Mouse (Mus musculus): ENCODE measurements around the gene Olfr1417.

The Olfr1417 gene

DNA sequence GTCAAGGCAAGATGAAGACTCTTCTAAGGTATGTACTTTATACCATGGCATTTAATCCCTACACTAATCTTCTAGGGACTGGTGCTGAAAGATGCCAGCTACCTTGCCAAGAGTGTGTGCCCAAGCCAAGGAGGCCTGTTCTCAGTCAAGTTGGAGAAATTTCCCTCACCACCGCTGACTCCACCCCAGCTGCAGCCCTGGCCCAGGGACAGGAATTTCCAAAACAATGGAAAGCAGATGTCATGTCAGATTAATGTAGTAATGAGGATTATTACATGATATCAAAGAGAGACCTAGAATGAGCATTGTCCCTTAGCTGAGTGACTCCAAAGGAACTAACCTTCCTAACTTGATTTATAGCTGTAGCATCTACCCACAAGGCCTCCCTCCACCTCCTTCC lies 28.2 kb downstream of the Olfr1417 start:
- no peak for DNase-seq (ENCODE audit: low read depth, low spot score)

DNA sequence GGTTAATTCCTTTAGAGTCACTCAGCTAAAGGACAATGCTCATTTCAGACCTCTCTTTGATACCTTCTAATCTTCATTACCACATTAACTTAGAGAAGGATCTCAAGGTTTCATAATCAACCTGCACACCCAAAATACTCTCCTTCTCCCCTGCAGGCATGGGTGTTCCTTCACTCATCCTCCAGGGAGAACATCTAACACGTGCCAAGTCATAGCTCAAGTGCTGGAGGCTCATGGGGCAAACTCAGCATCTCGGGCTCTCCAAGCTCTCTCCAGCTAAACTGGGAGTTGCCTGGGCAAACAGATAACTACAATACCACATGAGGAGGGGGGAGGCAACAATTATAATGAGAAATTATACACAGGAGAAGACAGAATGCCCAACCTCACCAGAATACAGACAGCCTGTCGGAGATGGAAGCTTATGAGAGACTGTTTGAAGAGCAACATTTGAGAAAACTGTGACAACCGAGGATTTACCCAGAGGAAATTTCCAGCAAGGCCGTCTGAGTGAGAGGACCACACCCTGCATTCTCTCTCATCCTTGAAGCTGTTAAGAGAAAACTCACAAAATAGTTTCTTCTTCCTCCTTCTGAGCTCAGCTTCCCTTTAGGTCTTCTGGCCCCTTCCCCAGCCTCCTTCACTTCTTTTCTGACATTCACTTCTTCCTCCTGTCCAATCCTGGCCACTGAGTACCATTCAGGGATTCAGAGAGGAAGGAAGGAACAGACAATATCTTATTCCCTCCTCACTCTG lies 28.8 kb downstream of the Olfr1417 start:
- no peak for DNase-seq (ENCODE audit: low read depth, low spot score)

DNA sequence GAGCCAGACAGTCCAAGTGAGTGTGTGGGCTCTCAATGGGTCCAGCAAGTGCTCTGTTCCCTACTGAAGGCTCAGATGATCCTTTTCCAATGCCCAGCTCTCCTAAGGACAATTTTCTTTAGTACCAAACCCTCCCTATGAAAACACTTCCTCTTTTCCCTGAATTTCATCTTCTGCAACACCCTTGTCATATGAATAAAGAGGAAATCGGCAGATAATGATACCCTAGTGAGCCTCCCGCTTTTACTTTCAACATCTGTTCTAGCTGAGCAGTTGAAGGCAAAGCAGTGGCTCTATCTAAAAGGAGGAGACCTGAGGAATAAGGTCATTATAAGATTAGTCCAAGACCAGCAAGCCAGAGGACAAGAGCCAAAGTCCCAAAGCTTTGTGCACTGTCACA lies 30.6 kb downstream of the Olfr1417 start:
- no peak for DNase-seq (ENCODE audit: low read depth, low spot score)

DNA sequence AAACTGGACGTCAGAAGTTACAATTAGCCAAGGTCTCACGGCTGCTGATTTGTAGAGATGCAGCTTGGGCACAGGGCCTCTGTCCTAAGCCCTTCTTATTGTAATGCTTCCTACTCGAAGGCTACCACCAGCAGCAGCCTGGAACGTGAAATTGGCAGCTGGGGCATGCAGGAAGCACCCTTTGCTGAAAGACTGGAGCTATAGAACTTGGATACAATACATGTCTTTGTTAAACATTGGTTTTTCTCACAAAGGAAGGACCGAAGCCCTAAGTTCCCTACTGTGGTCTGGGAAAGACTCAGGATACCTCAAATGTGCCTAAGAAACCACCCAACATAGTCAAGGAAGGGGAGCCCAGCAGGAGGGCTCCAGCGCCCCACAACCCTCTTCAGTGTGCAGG lies 31.2 kb downstream of the Olfr1417 start:
- DNase-seq (ENCODE audit: low read depth, low spot score) = no peak

DNA sequence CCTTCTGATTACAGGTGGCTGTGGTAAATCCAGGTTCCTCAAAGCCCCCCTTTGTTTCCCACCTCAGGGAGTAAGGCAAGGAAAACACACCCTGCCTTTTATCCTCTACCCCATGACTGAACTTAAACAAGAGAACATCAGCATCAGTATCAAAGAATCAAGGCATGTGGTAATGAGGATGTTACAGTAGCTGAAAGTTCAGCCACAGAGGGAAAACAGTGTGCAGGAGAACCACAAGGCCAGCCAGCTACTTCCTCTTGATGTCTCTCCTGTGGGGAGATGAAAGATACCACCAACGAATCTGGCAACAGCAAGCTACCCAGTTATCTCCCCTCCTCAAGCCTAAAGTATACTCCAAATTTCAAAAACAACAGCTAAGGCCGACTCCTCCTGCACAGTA lies 31.8 kb downstream of the Olfr1417 start:
- DNase-seq (ENCODE audit: low read depth, low spot score) = no peak

- DNase-seq (ENCODE audit: low read depth, low spot score) = no peak
These were observed 34.6 kb downstream of the Olfr1417 start for GRCm38 (mm10) chr19:11804423-11804822.

DNA sequence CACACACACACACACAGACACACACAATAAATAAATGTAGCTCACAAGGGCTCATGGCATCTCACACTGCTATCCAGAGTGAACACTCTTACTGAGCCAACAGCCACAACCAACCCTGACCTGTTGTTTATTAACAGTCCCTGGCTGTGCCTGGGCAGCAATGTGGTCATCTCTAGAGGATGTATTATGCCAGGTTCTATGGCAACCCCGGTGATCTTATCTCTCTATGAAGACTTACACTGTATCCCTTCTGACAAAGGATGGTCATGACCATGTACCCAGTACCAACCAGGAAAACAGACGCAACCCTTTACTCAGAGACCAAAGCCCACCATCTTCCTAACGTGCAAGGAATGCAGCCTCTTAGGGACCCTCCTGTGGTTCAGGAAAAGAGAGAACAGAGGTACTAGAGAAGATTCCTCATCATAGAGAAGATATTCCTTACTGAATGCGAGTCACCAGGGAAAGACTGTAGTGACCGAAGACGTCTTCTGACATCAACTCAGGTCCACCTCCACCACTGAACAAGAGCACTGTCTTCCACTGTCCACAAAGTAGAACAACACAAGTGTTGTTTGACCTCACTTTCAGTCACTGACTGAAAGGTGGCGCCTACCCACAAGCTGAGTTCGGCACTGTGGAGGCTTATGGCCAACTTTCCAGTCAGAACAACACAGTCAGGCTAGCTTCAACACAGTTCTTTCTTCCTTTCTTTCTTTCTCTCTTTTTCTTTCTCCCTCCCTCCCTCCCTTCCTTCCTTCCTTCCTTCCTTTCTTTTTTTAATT lies 38.3 kb downstream of the Olfr1417 start:
- no peak for DNase-seq (ENCODE audit: low read depth, low spot score)

DNA sequence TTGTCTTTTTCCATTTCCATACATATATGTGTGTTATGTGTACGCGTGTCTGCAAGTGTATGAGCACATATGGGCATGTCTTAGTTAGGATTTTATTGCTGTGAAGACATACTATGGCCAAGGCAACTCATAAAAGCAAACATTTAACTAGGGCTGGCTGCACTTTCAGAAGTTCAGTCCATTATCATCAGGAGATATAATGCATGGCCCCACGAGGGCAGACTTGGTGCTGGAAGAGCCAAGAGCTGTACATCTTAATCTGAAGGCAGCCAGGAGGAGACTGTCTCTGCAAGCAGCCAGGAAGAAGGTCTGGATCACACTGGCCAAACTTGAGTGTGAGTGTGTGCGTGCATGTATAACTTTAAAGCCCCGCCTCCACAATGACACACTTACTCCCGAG lies 44.6 kb downstream of the Olfr1417 start:
- DNase-seq (ENCODE audit: low read depth, low spot score) = no peak

DNA sequence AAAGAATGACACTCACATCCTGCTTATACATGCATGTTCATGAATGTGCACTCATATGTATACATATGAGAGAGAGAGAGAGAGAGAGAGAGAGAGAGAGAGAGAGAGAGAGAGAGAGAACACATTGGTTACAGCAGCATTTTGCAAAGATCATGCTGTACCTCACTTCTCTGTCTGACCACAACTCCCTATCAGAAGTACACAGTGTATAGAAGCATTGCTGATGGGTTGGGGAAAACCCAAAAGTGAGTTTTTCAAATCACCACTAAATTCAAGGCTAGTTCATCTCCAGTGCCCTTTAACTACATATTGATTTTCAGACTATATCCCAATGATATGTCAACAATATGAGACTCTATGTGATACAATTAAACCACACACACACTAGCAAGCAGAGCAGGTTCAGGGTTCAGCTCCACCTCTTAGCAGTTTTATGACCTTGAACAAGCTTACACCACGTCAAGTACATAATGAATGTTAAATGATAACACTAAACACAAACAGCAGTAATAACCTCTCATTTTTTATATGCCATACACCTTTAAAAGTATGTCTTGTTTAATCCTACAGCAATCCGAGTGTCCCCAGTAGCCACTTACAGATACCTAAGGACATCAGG lies 45.2 kb downstream of the Olfr1417 start:
- no peak for DNase-seq (ENCODE audit: low read depth, low spot score)

GRCm38 (mm10) chr19:11791825-11792224 lies 47.2 kb downstream of the Olfr1417 start:
- no peak for DNase-seq (ENCODE audit: low read depth, low spot score)

DNA sequence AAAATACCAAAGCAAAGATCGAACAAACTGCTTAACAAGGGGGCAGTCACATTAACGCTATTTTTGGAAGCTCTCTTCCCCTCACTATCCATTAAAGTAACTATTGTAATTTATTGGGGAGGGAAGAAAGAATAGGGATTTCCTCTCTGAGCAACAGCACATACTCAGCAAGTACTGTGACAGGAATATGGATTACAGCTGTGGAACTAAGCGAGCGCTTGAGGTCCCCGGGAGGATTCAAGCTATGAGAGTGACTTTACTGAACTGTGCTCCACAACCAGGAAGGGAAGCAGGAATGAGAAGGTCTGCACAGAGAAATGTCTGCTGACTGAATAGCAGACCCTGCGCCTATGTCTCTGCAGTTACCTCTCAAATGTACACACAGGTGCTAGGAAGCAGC lies 50.1 kb downstream of the Olfr1417 start:
- no peak for DNase-seq (ENCODE audit: low read depth, low spot score)

- no peak for DNase-seq (ENCODE audit: low read depth, low spot score)
These were observed 51.2 kb downstream of the Olfr1417 start for GRCm38 (mm10) chr19:11787826-11788225.

- DNase-seq (ENCODE audit: low read depth, low spot score) = no peak
These were observed 53.4 kb downstream of the Olfr1417 start for GRCm38 (mm10) chr19:11785409-11786154.

GRCm38 (mm10) chr19:11777191-11777865 lies 61.7 kb downstream of the Olfr1417 start:
- no peak for DNase-seq (ENCODE audit: low read depth, low spot score)

All from WW6 (cell line).